Mouse (Mus musculus): Measurements from ENCODE around the gene Eme1. TPM values are rescaled to one million over a fixed set of nuclear protein-coding genes. Genes with fewer than 3 reads are reported as not detected.
A peak's percentile ranks its signal among the peaks of the same experiment; 100 is the strongest.
"Not testable (repeated sequence)": the region's sequence is repeated elsewhere in the genome, so short reads cannot be mapped to it uniquely, and the experiment has no call there.

The Eme1 gene
- polyA plus RNA-seq, 1 experiment, result 7.5 TPM

GRCm38 (mm10) chr11:94652973-94653372 lies 791 bp downstream of the Eme1 start:
- peak overlapping the region; percentile 73 for H3K4me3 ChIP-seq (ENCODE audit: insufficient read depth, low read length)
- no peak for TF ChIP-seq POLR2A (IDR thresholded peaks at IDR 0.05; ENCODE audit: borderline replicate concordance, low read depth, low read length)
- no peak for TF ChIP-seq CTCF (IDR thresholded peaks at IDR 0.05; ENCODE audit: low read depth, low read length)
- no peak overlapping the region for H3K27ac ChIP-seq (ENCODE audit: insufficient read depth, low read depth, low read length)
- peaks cover 5% of the 10 kb centered on the region for H3K4me1 ChIP-seq (ENCODE audit: control insufficient read depth, insufficient read depth, low read length)

DNA sequence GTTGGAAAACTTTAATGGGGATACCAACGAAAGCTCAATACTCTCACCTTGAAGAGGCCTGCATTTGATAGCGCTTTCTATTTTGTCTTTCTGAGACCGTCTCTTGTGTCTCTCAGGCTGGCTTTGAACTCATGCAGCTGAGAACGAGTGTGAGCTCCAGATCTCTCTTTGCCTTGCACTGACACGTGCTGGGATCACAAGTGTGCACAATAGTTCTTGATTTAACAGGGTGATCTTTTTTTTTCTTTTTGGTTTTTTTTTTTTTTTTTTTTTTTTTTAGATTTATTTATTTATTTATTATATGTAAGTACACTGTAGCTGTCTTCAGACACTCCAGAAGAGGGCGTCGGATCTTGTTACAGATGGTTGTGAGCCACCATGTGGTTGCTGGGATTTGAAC lies 2.5 kb downstream of the Eme1 start:
- not testable (repeated sequence) for H3K4me3 ChIP-seq (ENCODE audit: insufficient read depth, low read length); H3K4me1 ChIP-seq (ENCODE audit: control insufficient read depth, insufficient read depth, low read length); H3K27ac ChIP-seq (ENCODE audit: insufficient read depth, low read depth, low read length)

- H3K4me1 ChIP-seq (ENCODE audit: control insufficient read depth, insufficient read depth, low read length), result no peaks in the 10 kb centered on the region
- TF ChIP-seq CTCF (IDR thresholded peaks at IDR 0.05; ENCODE audit: low read depth, low read length) (no peak), POLR2A (IDR thresholded peaks at IDR 0.05; ENCODE audit: borderline replicate concordance, low read depth, low read length) (no peak)
- H3K27ac ChIP-seq (ENCODE audit: insufficient read depth, low read depth, low read length), result no peak overlapping the region
- H3K4me3 ChIP-seq (ENCODE audit: insufficient read depth, low read length), result no peak overlapping the region
These were observed 7.3 kb downstream of the Eme1 start for GRCm38 (mm10) chr11:94646457-94646856.

- TF ChIP-seq POLR2A (IDR thresholded peaks at IDR 0.05; ENCODE audit: borderline replicate concordance, low read depth, low read length) (no peak), CTCF (IDR thresholded peaks at IDR 0.05; ENCODE audit: low read depth, low read length) (no peak)
These were observed 9.1 kb downstream of the Eme1 start for GRCm38 (mm10) chr11:94644461-94645219.

DNA sequence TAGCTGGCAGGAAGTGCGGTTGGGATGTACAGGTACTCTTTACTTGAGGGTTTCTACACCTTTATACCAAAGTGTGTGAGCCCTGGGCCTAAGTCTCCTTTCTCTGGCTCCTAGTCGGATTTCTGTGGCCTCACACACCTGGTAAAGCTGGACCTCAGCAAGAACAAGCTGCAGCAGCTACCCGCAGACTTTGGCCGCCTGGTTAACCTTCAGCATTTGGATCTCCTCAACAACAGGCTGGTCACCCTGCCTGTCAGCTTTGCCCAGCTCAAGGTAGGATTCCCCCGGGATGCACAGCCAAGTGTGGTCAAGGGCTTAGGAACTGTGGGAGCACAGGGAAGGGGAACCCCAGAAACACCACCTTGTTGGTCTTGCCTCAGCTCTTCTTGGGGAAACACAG lies 19.3 kb downstream of the Eme1 start:
- no peak overlapping the region for H3K4me3 ChIP-seq (ENCODE audit: insufficient read depth, low read length)
- H3K4me1 ChIP-seq (ENCODE audit: control insufficient read depth, insufficient read depth, low read length), result peaks cover 11% of the 10 kb centered on the region
- no peak overlapping the region for H3K27ac ChIP-seq (ENCODE audit: insufficient read depth, low read depth, low read length)
- TF ChIP-seq POLR2A (IDR thresholded peaks at IDR 0.05; ENCODE audit: borderline replicate concordance, low read depth, low read length) (no peak), CTCF (IDR thresholded peaks at IDR 0.05; ENCODE audit: low read depth, low read length) (no peak)

More at GRCm38 (mm10) chr11:94644461-94645219, 9.1 kb downstream of the Eme1 start:
- no peak overlapping the region for H3K27ac ChIP-seq (ENCODE audit: insufficient read depth, low read depth, low read length)
- H3K4me3 ChIP-seq (ENCODE audit: insufficient read depth, low read length), result no peak overlapping the region
- no peaks in the 10 kb centered on the region for H3K4me1 ChIP-seq (ENCODE audit: control insufficient read depth, insufficient read depth, low read length)

- peaks cover 11% of the 10 kb centered on the region for H3K4me1 ChIP-seq (ENCODE audit: control insufficient read depth, insufficient read depth, low read length)
- no peak overlapping the region for H3K4me3 ChIP-seq (ENCODE audit: insufficient read depth, low read length)
- TF ChIP-seq POLR2A (IDR thresholded peaks at IDR 0.05; ENCODE audit: borderline replicate concordance, low read depth, low read length) (no peak), CTCF (IDR thresholded peaks at IDR 0.05; ENCODE audit: low read depth, low read length) (no peak)
- no peak overlapping the region for H3K27ac ChIP-seq (ENCODE audit: insufficient read depth, low read depth, low read length)
These were observed 20.8 kb downstream of the Eme1 start for GRCm38 (mm10) chr11:94632988-94633387.

GRCm38 (mm10) chr11:94631969-94632368 lies 21.8 kb downstream of the Eme1 start:
- H3K4me1 ChIP-seq (ENCODE audit: control insufficient read depth, insufficient read depth, low read length), result peaks cover 11% of the 10 kb centered on the region
- no peak for TF ChIP-seq POLR2A (IDR thresholded peaks at IDR 0.05; ENCODE audit: borderline replicate concordance, low read depth, low read length)
- TF ChIP-seq CTCF (IDR thresholded peaks at IDR 0.05; ENCODE audit: low read depth, low read length), result no peak
- no peak overlapping the region for H3K27ac ChIP-seq (ENCODE audit: insufficient read depth, low read depth, low read length)

GRCm38 (mm10) chr11:94630199-94631011 lies 23.4 kb downstream of the Eme1 start:
- H3K27ac ChIP-seq (ENCODE audit: insufficient read depth, low read depth, low read length), result peak overlapping the region; percentile 43
- no peak for TF ChIP-seq POLR2A (IDR thresholded peaks at IDR 0.05; ENCODE audit: borderline replicate concordance, low read depth, low read length)
- TF ChIP-seq CTCF (IDR thresholded peaks at IDR 0.05; ENCODE audit: low read depth, low read length), result no peak
- peaks cover 11% of the 10 kb centered on the region for H3K4me1 ChIP-seq (ENCODE audit: control insufficient read depth, insufficient read depth, low read length)
- peak overlapping the region; percentile 86 for H3K4me3 ChIP-seq (ENCODE audit: insufficient read depth, low read length)

More at GRCm38 (mm10) chr11:94631969-94632368, 21.8 kb downstream of the Eme1 start:
- H3K4me3 ChIP-seq (ENCODE audit: insufficient read depth, low read length), result no peak overlapping the region

- Histone ChIP-seq H3K27ac (ENCODE audit: insufficient read depth, low read depth, low read length) (peak overlapping the region; percentile 43), H3K4me1 (ENCODE audit: control insufficient read depth, insufficient read depth, low read length) (peaks cover 11% of the 10 kb centered on the region), H3K4me3 (ENCODE audit: insufficient read depth, low read length) (peak overlapping the region; percentile 86)
- TF ChIP-seq POLR2A (IDR thresholded peaks at IDR 0.05; ENCODE audit: borderline replicate concordance, low read depth, low read length) (no peak), CTCF (IDR thresholded peaks at IDR 0.05; ENCODE audit: low read depth, low read length) (no peak)
These were observed 23.9 kb downstream of the Eme1 start for GRCm38 (mm10) chr11:94629884-94630198.
